Mouse (Mus musculus) megakaryocyte-erythroid progenitor cell, adult 5 weeks (primary cell): ENCODE data around the gene 8030474K03Rik. TPM values are rescaled to one million over a fixed set of nuclear protein-coding genes. Genes with fewer than 3 reads are reported as not detected.

Experiments
- polyA plus RNA-seq: library from polyadenylated mRNA; stranded (reverse); fragments of >175 nt; gene quantifications from 2 replicates; pipeline ENCODE4 v1.2.3, GENCODE M21; 2012

8030474K03Rik gene
- 0.06 and 0.13 TPM in 2 replicates for polyA plus RNA-seq

GRCm38 (mm10) chrX:101794342-101794741 lies at the start of gene 8030474K03Rik, which contains the start of gene Gm4779:
Gene 8030474K03Rik, plus strand, starts transcription at chrX:101794656.
Gene Gm4779, minus strand, starts transcription at chrX:101794423.

Other genes with a start within 250 kb of the 8030474K03Rik start
- gene Ogt, start 154.6 kb upstream of the 8030474K03Rik start, polyA plus RNA-seq: 2.5 and 3.3 TPM in 2 replicates
- 0.27 and 0.49 TPM in 2 replicates for gene Cxcr3, start 60.4 kb upstream of the 8030474K03Rik start, polyA plus RNA-seq
- gene Gm4779, start 233 bp upstream of the 8030474K03Rik start, polyA plus RNA-seq: 0.05 and 0.11 TPM in 2 replicates
- gene Nhsl2, start 54.7 kb downstream of the 8030474K03Rik start, polyA plus RNA-seq: 1.8 and 2.0 TPM in 2 replicates